Mouse (Mus musculus): Measurements from ENCODE around the gene Gm10024. TPM values are rescaled to one million over a fixed set of nuclear protein-coding genes. Genes with fewer than 3 reads are reported as not detected.
A peak's percentile ranks its signal among the peaks of the same experiment; 100 is the strongest.
"Not testable (repeated sequence)": the region's sequence is repeated elsewhere in the genome, so short reads cannot be mapped to it uniquely, and the experiment has no call there.

The Gm10024 gene
- polyA plus RNA-seq, 1 experiment, result not detected

GRCm38 (mm10) chr10:77685895-77686664, 25.2 kb upstream of the Gm10024 start, which contains the start of gene Tspear:
Gene Tspear (plus strand): TSS chr10:77686569.
- Histone ChIP-seq H3K4me1 (no peaks in the 10 kb centered on the region; the same call in 1 of the 2 replicates), H3K36me3 (replicated peaks; ENCODE audit: low read length) (no peaks in the 10 kb centered on the region), H3K9me3 (no peaks in the 10 kb centered on the region), H3K4me3 (replicated peaks) (no peak within 1 kb of the TSS), H3K27me3 (replicated peaks) (peaks cover 84% of the 10 kb centered on the region)
- TF ChIP-seq FLI1 (IDR thresholded peaks at IDR 0.05; ENCODE audit: low read length), result no peak
- no peak for TF ChIP-seq GATA1 (IDR thresholded peaks at IDR 0.05; ENCODE audit: borderline replicate concordance, low read length)

GRCm38 (mm10) chr10:77687021-77687420, 24.2 kb upstream of the Gm10024 start:
- no peaks in the 10 kb centered on the region for H3K36me3 ChIP-seq (replicated peaks; ENCODE audit: low read length)
- H3K9me3 ChIP-seq, result no peaks in the 10 kb centered on the region
- H3K27me3 ChIP-seq (replicated peaks), result peaks cover 90% of the 10 kb centered on the region
- no peaks in the 10 kb centered on the region; the same call in 1 of the 2 replicates for H3K4me1 ChIP-seq
- TF ChIP-seq FLI1 (IDR thresholded peaks at IDR 0.05; ENCODE audit: low read length) (no peak), GATA1 (IDR thresholded peaks at IDR 0.05; ENCODE audit: borderline replicate concordance, low read length) (no peak)
- no peak overlapping the region for H3K4me3 ChIP-seq (replicated peaks)

- not testable (repeated sequence) for H3K4me3 ChIP-seq (replicated peaks); H3K9me3 ChIP-seq; H3K4me1 ChIP-seq; H3K36me3 ChIP-seq (replicated peaks; ENCODE audit: low read length)
- H3K27me3 ChIP-seq (replicated peaks), result peaks cover 88% of the 10 kb centered on the region
Observed at GRCm38 (mm10) chr10:77690356-77690807, 20.9 kb upstream of the Gm10024 start, which contains the start of gene Gm19402. Gene Gm19402 (minus strand): TSS chr10:77690757.

- no peak within 1 kb of the TSS for H3K4me3 ChIP-seq (replicated peaks)
- peaks cover 59% of the 10 kb centered on the region for H3K27me3 ChIP-seq (replicated peaks)
- no peaks in the 10 kb centered on the region; the same call in 1 of the 2 replicates for H3K4me1 ChIP-seq
- H3K9me3 ChIP-seq, result peaks cover 22% of the 10 kb centered on the region
- H3K36me3 ChIP-seq (replicated peaks; ENCODE audit: low read length), result no peaks in the 10 kb centered on the region
- TF ChIP-seq GATA1 (IDR thresholded peaks at IDR 0.05; ENCODE audit: borderline replicate concordance, low read length) (no peak), FLI1 (IDR thresholded peaks at IDR 0.05; ENCODE audit: low read length) (no peak)
Observed at GRCm38 (mm10) chr10:77697133-77697532, 14.1 kb upstream of the Gm10024 start, which contains the start of gene Gm9508. Gene Gm9508 (minus strand): TSS chr10:77697233.

- H3K4me1 ChIP-seq, result peaks cover 16% of the 10 kb centered on the region
- no peak for TF ChIP-seq FLI1 (IDR thresholded peaks at IDR 0.05; ENCODE audit: low read length)
- H3K36me3 ChIP-seq (replicated peaks; ENCODE audit: low read length), result no peaks in the 10 kb centered on the region
- H3K4me3 ChIP-seq (replicated peaks), result peak within 1 kb of the TSS; percentile 42
- peaks cover 23% of the 10 kb centered on the region for H3K9me3 ChIP-seq
- H3K27me3 ChIP-seq (replicated peaks), result peaks cover 42% of the 10 kb centered on the region
Observed at GRCm38 (mm10) chr10:77706326-77706725, 4.9 kb upstream of the Gm10024 start, which contains the start of gene Gm10272. Gene Gm10272 (plus strand): TSS chr10:77706626.

- H3K36me3 ChIP-seq (replicated peaks; ENCODE audit: low read length), result no peaks in the 10 kb centered on the region
- H3K4me1 ChIP-seq, result peaks cover 27% of the 10 kb centered on the region
- no peak for TF ChIP-seq FLI1 (IDR thresholded peaks at IDR 0.05; ENCODE audit: low read length)
- TF ChIP-seq GATA1 (IDR thresholded peaks at IDR 0.05; ENCODE audit: borderline replicate concordance, low read length), result no peak
- no peak overlapping the region for H3K4me3 ChIP-seq (replicated peaks)
- peaks cover 16% of the 10 kb centered on the region for H3K9me3 ChIP-seq
- peaks cover 54% of the 10 kb centered on the region for H3K27me3 ChIP-seq (replicated peaks)
Observed at GRCm38 (mm10) chr10:77709831-77710230, 1.4 kb upstream of the Gm10024 start.

- Histone ChIP-seq H3K36me3 (replicated peaks; ENCODE audit: low read length) (no peaks in the 10 kb centered on the region), H3K27me3 (replicated peaks) (peaks cover 42% of the 10 kb centered on the region), H3K4me1 (peaks cover 11% of the 10 kb centered on the region), H3K4me3 (replicated peaks) (no peak overlapping the region), H3K9me3 (peaks cover 9% of the 10 kb centered on the region)
- no peak for TF ChIP-seq GATA1 (IDR thresholded peaks at IDR 0.05; ENCODE audit: borderline replicate concordance, low read length)
- TF ChIP-seq FLI1 (IDR thresholded peaks at IDR 0.05; ENCODE audit: low read length), result no peak
Observed at GRCm38 (mm10) chr10:77713734-77714133, 2.5 kb downstream of the Gm10024 start.

- peaks cover 11% of the 10 kb centered on the region for H3K4me1 ChIP-seq
Observed at GRCm38 (mm10) chr10:77715507-77715906, 4.2 kb downstream of the Gm10024 start, which contains the start of gene Gm10142. Gene Gm10142 (plus strand): TSS chr10:77715807.

GRCm38 (mm10) chr10:77720299-77720698, 9.0 kb downstream of the Gm10024 start, which contains the start of gene Krtap12-1:
Gene Krtap12-1 (plus strand): TSS chr10:77720599.
- peaks cover 36% of the 10 kb centered on the region for H3K27me3 ChIP-seq (replicated peaks)
- H3K36me3 ChIP-seq (replicated peaks; ENCODE audit: low read length); H3K4me1 ChIP-seq; H3K9me3 ChIP-seq: not testable (repeated sequence)
- peak within 1 kb of the TSS; percentile 50 for H3K4me3 ChIP-seq (replicated peaks)

More at GRCm38 (mm10) chr10:77715507-77715906, 4.2 kb downstream of the Gm10024 start, which contains the start of gene Gm10142:
- H3K36me3 ChIP-seq (replicated peaks; ENCODE audit: low read length), result no peaks in the 10 kb centered on the region
- no peak within 1 kb of the TSS for H3K4me3 ChIP-seq (replicated peaks)
- TF ChIP-seq GATA1 (IDR thresholded peaks at IDR 0.05; ENCODE audit: borderline replicate concordance, low read length) (no peak), FLI1 (IDR thresholded peaks at IDR 0.05; ENCODE audit: low read length) (no peak)
- peaks cover 47% of the 10 kb centered on the region for H3K27me3 ChIP-seq (replicated peaks)
- H3K9me3 ChIP-seq, result peaks cover 12% of the 10 kb centered on the region

GRCm38 (mm10) chr10:77724855-77725254, 13.6 kb downstream of the Gm10024 start:
- TF ChIP-seq GATA1 (IDR thresholded peaks at IDR 0.05; ENCODE audit: borderline replicate concordance, low read length) (no peak), FLI1 (IDR thresholded peaks at IDR 0.05; ENCODE audit: low read length) (no peak)
- no peak overlapping the region for H3K4me3 ChIP-seq (replicated peaks)
- H3K27me3 ChIP-seq (replicated peaks), result peaks cover 27% of the 10 kb centered on the region
- 0 out of 2 replicates have a peak, but pooled peaks cover 4% of the 10 kb centered on the region for H3K9me3 ChIP-seq
- no peaks in the 10 kb centered on the region for H3K36me3 ChIP-seq (replicated peaks; ENCODE audit: low read length)
- H3K4me1 ChIP-seq, result no peaks in the 10 kb centered on the region
